Mouse (Mus musculus) ovary, postnatal 36 days (tissue): ENCODE data around the gene Gnat3.

Experiments used
- DNase-seq: peaks from one replicate; pipeline ENCODE4 v3.0.0; 2022; ENCODE audit warnings: low spot score, mixed read lengths

Gene Gnat3

GRCm38 (mm10) chr5:18006157-18006556 is 43.8 kb downstream of the Gnat3 start:
- peak; percentile 37 for DNase-seq

DNA sequence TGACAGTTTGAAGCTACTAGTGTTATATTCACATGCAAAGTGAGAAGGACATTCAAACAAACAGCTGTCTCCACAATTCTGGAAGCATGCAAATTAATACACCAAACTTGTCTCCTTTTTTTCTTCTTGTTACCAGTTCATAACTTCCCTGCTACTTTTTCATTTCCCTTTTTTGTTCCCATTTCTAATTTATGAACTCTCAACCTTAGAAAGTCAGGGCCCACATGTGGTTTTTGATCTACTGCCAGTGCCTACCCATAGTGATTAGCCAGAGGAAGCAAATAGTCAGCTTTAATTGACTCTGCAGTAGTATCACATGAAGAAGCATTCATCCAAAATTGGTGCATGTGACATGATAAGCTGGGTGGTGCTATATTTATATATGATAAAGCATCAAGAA is 44.7 kb downstream of the Gnat3 start:
- no peak for DNase-seq

GRCm38 (mm10) chr5:18010301-18010700 is 48.0 kb downstream of the Gnat3 start:
- no peak for DNase-seq

DNA sequence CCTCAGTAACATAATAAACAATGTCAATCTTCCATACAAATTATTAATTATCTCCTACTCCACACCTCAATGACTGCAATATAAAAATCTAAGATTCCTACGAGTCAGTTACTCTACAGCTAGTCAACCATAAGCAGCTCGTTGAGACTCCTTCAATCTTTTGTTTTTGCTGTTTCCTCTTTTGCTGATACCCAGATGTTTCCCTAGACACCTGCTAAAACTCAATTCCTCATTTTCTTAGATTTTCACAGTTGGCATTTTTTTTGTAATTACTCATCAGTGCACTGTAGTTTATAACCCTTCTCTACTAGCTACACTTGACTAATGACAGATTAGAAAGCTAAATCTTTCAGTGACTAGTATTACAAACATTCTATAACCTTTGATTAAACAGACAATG is 50.8 kb downstream of the Gnat3 start:
- DNase-seq: no peak

DNA sequence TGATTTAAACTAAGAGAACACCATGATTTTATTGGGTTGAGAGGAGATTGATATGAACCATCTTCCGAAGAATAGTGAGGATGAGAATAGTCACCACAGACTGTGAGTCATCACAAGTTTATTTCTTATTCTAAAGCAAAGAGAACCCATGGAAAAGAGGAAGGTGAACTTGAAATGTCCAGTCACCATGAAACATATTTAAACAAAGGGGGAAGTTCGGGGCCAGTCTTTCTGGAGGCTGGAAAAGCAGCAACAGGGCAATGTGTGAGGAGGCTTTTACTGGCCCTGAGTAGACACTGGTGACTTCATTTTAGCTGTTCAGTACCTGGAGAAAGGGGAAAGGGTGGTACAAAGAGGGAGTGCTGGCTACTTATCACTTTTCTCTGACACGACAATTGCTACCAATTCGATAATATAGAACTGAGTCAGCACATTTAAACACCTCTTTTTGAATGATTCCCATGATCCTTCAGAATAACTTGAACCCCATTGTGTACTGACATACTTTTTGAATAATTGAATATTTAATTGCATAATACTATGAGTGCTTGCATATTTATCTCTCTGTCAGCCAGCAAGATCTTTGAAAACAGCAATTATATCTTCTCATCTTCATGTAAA is 52.0 kb downstream of the Gnat3 start:
- no peak for DNase-seq

GRCm38 (mm10) chr5:18023347-18023746 is 61.0 kb downstream of the Gnat3 start:
- no peak for DNase-seq

- no peak for DNase-seq
Measured at GRCm38 (mm10) chr5:18027531-18027930, 65.2 kb downstream of the Gnat3 start.

- no peak for DNase-seq
Measured at GRCm38 (mm10) chr5:18035848-18036638, 73.7 kb downstream of the Gnat3 start.

GRCm38 (mm10) chr5:18043022-18043421 is 80.7 kb downstream of the Gnat3 start:
- peak; percentile 65 for DNase-seq

- DNase-seq: no peak
Measured at GRCm38 (mm10) chr5:18048841-18049240, 86.5 kb downstream of the Gnat3 start.

- no peak for DNase-seq
Measured at GRCm38 (mm10) chr5:18055323-18055722, 93.0 kb downstream of the Gnat3 start.
